Comparison of ENCODE assay signal across 8 mouse cellular contexts in genomic region chr11:120799316-120799890, GRCm38 (mm10). TPM values are rescaled to one million over a fixed set of nuclear protein-coding genes. Genes with fewer than 3 reads are reported as not detected.
DNase-seq lines count a peak whose midpoint lies in the region; ATAC-seq and TF ChIP-seq lines count a peak whose summit lies in the region.
"Had no signal": no experiment of that assay in that cellular context is flagged by ENCODE, and none has a peak within 500 bp of the region (broad histone marks: within the 10 kb centered on the region; RNA-seq: fewer than 3 reads in every experiment).

No protein-coding gene starts in this region.

- in situ Hi-C loops in ES-E14 (cut with MboI; ENCODE audit: low sequenced_read_pairs in 2 of 2, unreplicated experiment in 2 of 2), result no loop called here

- no peaks in the 10 kb centered on the region; the same call in 1 of the 2 replicates for H3K36me3 ChIP-seq in intestine, postnatal 0 days (ENCODE audit: control insufficient read depth, insufficient read depth)
- H3K36me3 ChIP-seq in intestine, embryonic 15.5 days, result 0 out of 2 replicates have a peak, but pooled peaks cover 3% of the 10 kb centered on the region
- peaks cover 9% of the 10 kb centered on the region for H3K36me3 ChIP-seq in ES-E14 (ENCODE audit: control insufficient read depth, insufficient read depth, low read length, poor library complexity, severe bottlenecking)
- H3K36me3 ChIP-seq in embryonic facial prominence, embryonic 13.5 days, result peaks cover 5% of the 10 kb centered on the region

- ATAC-seq in intestine, postnatal 0 days, result no peak
- ATAC-seq in intestine, embryonic 15.5 days, result no peak
- ATAC-seq in embryonic facial prominence, embryonic 13.5 days (ENCODE audit: insufficient number of reproducible peaks, insufficient read depth, low FRiP score, low TSS enrichment, low read depth), result no peak

- no peaks in the 10 kb centered on the region for H3K9me3 ChIP-seq in intestine, postnatal 0 days (ENCODE audit: control insufficient read depth)
- no peaks in the 10 kb centered on the region for H3K9me3 ChIP-seq in intestine, embryonic 15.5 days
- H3K9me3 ChIP-seq in ES-E14 (ENCODE audit: control insufficient read depth, insufficient read depth, low read depth, low read length), result no peaks in the 10 kb centered on the region
- H3K9me3 ChIP-seq in embryonic facial prominence, embryonic 13.5 days, result no peaks in the 10 kb centered on the region
- H3K9me3 ChIP-seq: G1E had no signal

- no peak overlapping the region for H3K9ac ChIP-seq in intestine, postnatal 0 days (ENCODE audit: low read depth, low read length)
- H3K9ac ChIP-seq in intestine, embryonic 15.5 days, result no peak overlapping the region
- H3K9ac ChIP-seq in ES-E14 (ENCODE audit: insufficient read depth, low read depth, low read length, poor library complexity, severe bottlenecking), result no peak overlapping the region
- H3K9ac ChIP-seq in embryonic facial prominence, embryonic 13.5 days, result no peak overlapping the region

- 0 out of 2 replicates have a peak overlapping the region, but pooled peaks have one; percentile 18 for H3K4me2 ChIP-seq in intestine, postnatal 0 days (replicated peaks; ENCODE audit: low read depth)
- no peak overlapping the region for H3K4me2 ChIP-seq in intestine, embryonic 15.5 days (replicated peaks)
- H3K4me2 ChIP-seq in embryonic facial prominence, embryonic 13.5 days, result 0 out of 2 replicates have a peak overlapping the region, but pooled peaks have one; percentile 27

- H3K27ac ChIP-seq in intestine, postnatal 0 days (ENCODE audit: low read depth, low read length), result no peak overlapping the region
- no peak overlapping the region for H3K27ac ChIP-seq in intestine, embryonic 15.5 days
- H3K27ac ChIP-seq in ES-E14 (ENCODE audit: insufficient read depth, low read depth, low read length, poor library complexity, severe bottlenecking), result no peak overlapping the region
- peak overlapping the region; percentile 76 for H3K27ac ChIP-seq in embryonic facial prominence, embryonic 13.5 days

- no peak for DNase-seq in ES-E14 (ENCODE audit: low read depth, low spot score)
- peak; percentile 33 for DNase-seq in lung, adult 2 months
- DNase-seq in thymus, adult 18-20 months, result no peak
- DNase-seq in thymus, postnatal 14 days, result no peak

- H3K4me1 ChIP-seq in intestine, postnatal 0 days (replicated peaks; ENCODE audit: control insufficient read depth, insufficient read depth, low read length), result peaks cover 5% of the 10 kb centered on the region; the same call in 1 of the 2 replicates
- peaks cover 15% of the 10 kb centered on the region for H3K4me1 ChIP-seq in intestine, embryonic 15.5 days (replicated peaks)
- peaks cover 1 to 13% of the 10 kb centered on the region in 2 experiments; a peak in 1 of 4 replicates for H3K4me1 ChIP-seq in ES-E14 (ENCODE audit: control insufficient read depth in 2 of 2, insufficient read depth in 2 of 2, low read length in 2 of 2, poor library complexity in 1 of 2)
- H3K4me1 ChIP-seq in embryonic facial prominence, embryonic 13.5 days, result peaks cover 25% of the 10 kb centered on the region
- H3K4me1 ChIP-seq in lung, adult 2 months (ENCODE audit: control insufficient read depth, insufficient read depth, low read length), result peaks cover 18% of the 10 kb centered on the region

- no peak for TF ChIP-seq POLR2A in lung, adult 2 months (IDR thresholded peaks at IDR 0.05; ENCODE audit: borderline replicate concordance, extremely low read depth, low read depth, low read length)

- no peak overlapping the region for H3K4me3 ChIP-seq in intestine, postnatal 0 days (ENCODE audit: low read depth, low read length)
- no peak overlapping the region for H3K4me3 ChIP-seq in intestine, embryonic 15.5 days (replicated peaks)
- H3K4me3 ChIP-seq in ES-E14 (ENCODE audit: insufficient read depth in 1 of 2, low read depth in 1 of 2, low read length in 2 of 2, poor library complexity in 1 of 2, severe bottlenecking in 1 of 2), result no peak overlapping the region
- no peak overlapping the region for H3K4me3 ChIP-seq in embryonic facial prominence, embryonic 13.5 days
- H3K4me3 ChIP-seq in lung, adult 2 months (replicated peaks; ENCODE audit: extremely low read depth, low read depth, low read length), result no peak overlapping the region

- WGBS in intestine, postnatal 0 days, result 59% methylated on average over 6 of the region's 6 CpGs
- 68% methylated on average over 6 of the region's 6 CpGs for WGBS in intestine, embryonic 15.5 days
- WGBS in embryonic facial prominence, embryonic 13.5 days, result 63% methylated on average over 6 of the region's 6 CpGs
- WGBS in lung, adult 2 months, result 56% methylated on average over 6 of the region's 6 CpGs

- no peak for TF ChIP-seq CTCF in intestine, postnatal 0 days (IDR thresholded peaks at IDR 0.05; ENCODE audit: low read depth)
- no peak for TF ChIP-seq CTCF in lung, adult 2 months (IDR thresholded peaks at IDR 0.05; ENCODE audit: insufficient read depth, low read length)

- H3K27me3 ChIP-seq in intestine, postnatal 0 days (replicated peaks; ENCODE audit: control insufficient read depth, insufficient read depth, low read length), result no peaks in the 10 kb centered on the region
- H3K27me3 ChIP-seq in intestine, embryonic 15.5 days (replicated peaks), result no peaks in the 10 kb centered on the region
- H3K27me3 ChIP-seq in embryonic facial prominence, embryonic 13.5 days, result no peaks in the 10 kb centered on the region

TF ChIP-seq in ES-E14, 5 proteins besides CTCF, POLR2A, EP300 and RAD21:
- TF ChIP-seq ZC3H11A (IDR thresholded peaks at IDR 0.05; ENCODE audit: borderline replicate concordance, low read depth, low read length), result no peak
- peak; percentile 73 for TF ChIP-seq ZNF384 (IDR thresholded peaks at IDR 0.05; ENCODE audit: low read depth, low read length)
- TF ChIP-seq CHD2 (IDR thresholded peaks at IDR 0.05; ENCODE audit: low read depth, low read length), result no peak
- no peak for TF ChIP-seq MAFK (IDR thresholded peaks at IDR 0.05; ENCODE audit: insufficient read depth, low read depth, low read length)
- TF ChIP-seq HCFC1 (IDR thresholded peaks at IDR 0.05; ENCODE audit: borderline replicate concordance, insufficient read depth, low read length), result no peak

RNA-seq across cellular contexts. Expression of gene Dus1l, which starts 3.2 kb away (rescaled TPM):
- 45.5 and 48.5 TPM in 2 replicates for polyA plus RNA-seq in intestine, postnatal 0 days (2015; fragmentation: Nextera tagmentation; extraction: Ambion mirVana)
- 76.5 and 82.1 TPM in 2 replicates for polyA plus RNA-seq in intestine, embryonic 15.5 days (2015; fragmentation: Nextera tagmentation; extraction: Ambion mirVana)
- 101 and 124 TPM in 2 replicates for total RNA-seq in ES-E14 (2012; rRNA removed)
- 53.7 and 61.0 TPM in 2 replicates for polyA plus RNA-seq in embryonic facial prominence, embryonic 13.5 days (2015; fragmentation: Nextera tagmentation; extraction: Ambion mirVana)
- 32.0 and 35.4 TPM in 2 replicates for polyA plus RNA-seq in lung, adult 2 months (2012; rRNA removed)

RNA-seq across cellular contexts. Expression of gene Gps1, which starts 15.3 kb away (rescaled TPM):
- 70.9 and 74.8 TPM in 2 replicates for polyA plus RNA-seq in intestine, postnatal 0 days (2015; fragmentation: Nextera tagmentation; extraction: Ambion mirVana)
- polyA plus RNA-seq in intestine, embryonic 15.5 days (2015; fragmentation: Nextera tagmentation; extraction: Ambion mirVana), result 170 and 184 TPM in 2 replicates
- total RNA-seq in ES-E14 (2012; rRNA removed), result 289 and 378 TPM in 2 replicates
- polyA plus RNA-seq in embryonic facial prominence, embryonic 13.5 days (2015; fragmentation: Nextera tagmentation; extraction: Ambion mirVana), result 223 and 233 TPM in 2 replicates
- 116 and 141 TPM in 2 replicates for polyA plus RNA-seq in lung, adult 2 months (2012; rRNA removed)

RNA-seq across cellular contexts. Expression of gene Rfng, which starts 15.4 kb away (rescaled TPM):
- 22.8 and 23.7 TPM in 2 replicates for polyA plus RNA-seq in intestine, postnatal 0 days (2015; fragmentation: Nextera tagmentation; extraction: Ambion mirVana)
- polyA plus RNA-seq in intestine, embryonic 15.5 days (2015; fragmentation: Nextera tagmentation; extraction: Ambion mirVana), result 33.1 and 36.5 TPM in 2 replicates
- total RNA-seq in ES-E14 (2012; rRNA removed), result 18.8 and 28.6 TPM in 2 replicates
- polyA plus RNA-seq in embryonic facial prominence, embryonic 13.5 days (2015; fragmentation: Nextera tagmentation; extraction: Ambion mirVana), result 52.2 and 52.4 TPM in 2 replicates
- polyA plus RNA-seq in lung, adult 2 months (2012; rRNA removed), result 55.8 and 59.8 TPM in 2 replicates

RNA-seq across cellular contexts. Expression of gene Fasn, which starts 24.9 kb away (rescaled TPM):
- polyA plus RNA-seq in intestine, postnatal 0 days (2015; fragmentation: Nextera tagmentation; extraction: Ambion mirVana), result 10.1 and 11.3 TPM in 2 replicates
- 48.8 and 54.3 TPM in 2 replicates for polyA plus RNA-seq in intestine, embryonic 15.5 days (2015; fragmentation: Nextera tagmentation; extraction: Ambion mirVana)
- total RNA-seq in ES-E14 (2012; rRNA removed), result 210 and 251 TPM in 2 replicates
- polyA plus RNA-seq in embryonic facial prominence, embryonic 13.5 days (2015; fragmentation: Nextera tagmentation; extraction: Ambion mirVana), result 49.3 and 52.2 TPM in 2 replicates
- polyA plus RNA-seq in lung, adult 2 months (2012; rRNA removed), result 1,387 and 1,388 TPM in 2 replicates

RNA-seq across cellular contexts. Expression of gene Hmga1b, which starts 36.8 kb away (rescaled TPM):
- polyA plus RNA-seq in intestine, postnatal 0 days (2015; fragmentation: Nextera tagmentation; extraction: Ambion mirVana), result 10.8 and 12.2 TPM in 2 replicates
- polyA plus RNA-seq in intestine, embryonic 15.5 days (2015; fragmentation: Nextera tagmentation; extraction: Ambion mirVana), result 6.8 and 10.3 TPM in 2 replicates
- 184 and 244 TPM in 2 replicates for total RNA-seq in ES-E14 (2012; rRNA removed)
- 4.3 and 9.4 TPM in 2 replicates for polyA plus RNA-seq in embryonic facial prominence, embryonic 13.5 days (2015; fragmentation: Nextera tagmentation; extraction: Ambion mirVana)
- 0.24 and 1.6 TPM in 2 replicates for polyA plus RNA-seq in lung, adult 2 months (2012; rRNA removed)
